Mouse (Mus musculus): ENCODE data around the gene Nkx2-5.

DNA sequence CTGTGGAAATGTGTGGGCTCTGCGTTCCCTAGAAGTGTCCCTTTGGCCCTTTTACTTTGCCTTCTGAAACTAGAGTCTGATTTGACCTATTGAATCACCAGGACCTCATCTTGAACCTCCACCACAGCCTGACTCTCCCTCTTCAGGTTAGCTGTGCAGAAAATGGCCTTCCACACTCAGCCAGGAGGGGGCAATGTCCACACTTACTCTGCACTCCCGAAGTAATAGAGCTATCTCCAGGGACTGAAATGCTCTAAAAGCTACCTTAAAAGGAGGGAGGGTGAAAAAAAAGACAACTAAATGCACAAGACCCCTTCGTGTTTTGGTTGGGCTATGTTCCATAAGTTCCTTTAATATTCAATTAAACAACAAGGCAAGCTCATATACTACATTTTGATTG, 50.1 kb downstream of the Nkx2-5 start:
- TF ChIP-seq POLR2A (IDR thresholded peaks at IDR 0.05; ENCODE audit: control insufficient read depth in 1 of 2, insufficient read depth in 1 of 2, low read depth in 1 of 2, low read length in 2 of 2, poor library complexity in 1 of 2): no peak
- TF ChIP-seq SMC3 (IDR thresholded peaks at IDR 0.05; ENCODE audit: low read depth, low read length): peak; percentile 84
- no peak for TF ChIP-seq MAX (IDR thresholded peaks at IDR 0.05; ENCODE audit: low read length)
- TF ChIP-seq CTCF (IDR thresholded peaks at IDR 0.05 in 2 of 3, conservative IDR thresholded peaks at IDR 0.05 in 1 of 3; ENCODE audit: control insufficient read depth in 1 of 3, insufficient read depth in 1 of 3, low read depth in 2 of 3, low read length in 3 of 3, poor library complexity in 1 of 3, severe bottlenecking in 1 of 3): peak; percentile 75 to 84 (median 79)
- TF ChIP-seq TCF12 (IDR thresholded peaks at IDR 0.05; ENCODE audit: low read depth, low read length): no peak
- peak; percentile 60 for TF ChIP-seq ZC3H11A (IDR thresholded peaks at IDR 0.05; ENCODE audit: low read depth, low read length)
- TF ChIP-seq USF1 (IDR thresholded peaks at IDR 0.05; ENCODE audit: low read depth, low read length): no peak
- TF ChIP-seq EP300 (IDR thresholded peaks at IDR 0.05; ENCODE audit: low read depth in 1 of 2, low read length in 2 of 2): no peak
- TF ChIP-seq NELFE (IDR thresholded peaks at IDR 0.05; ENCODE audit: low read depth, low read length): no peak
- TF ChIP-seq CHD1 (IDR thresholded peaks at IDR 0.05; ENCODE audit: low read depth, low read length): no peak
- TF ChIP-seq JUND (IDR thresholded peaks at IDR 0.05; ENCODE audit: low read depth, low read length): no peak
- no peak for TF ChIP-seq GATA1 (IDR thresholded peaks at IDR 0.05; ENCODE audit: low read depth, low read length)
- TF ChIP-seq ZNF384 (IDR thresholded peaks at IDR 0.05; ENCODE audit: low read depth, low read length): no peak
- no peak for TF ChIP-seq NRF1 (IDR thresholded peaks at IDR 0.05; ENCODE audit: insufficient read depth, low read depth, low read length, poor library complexity, severe bottlenecking)
